ENCODE assay signal across 15 mouse cellular contexts in genomic region chrX:101754478-101754877, GRCm38 (mm10). TPM values are rescaled to one million over a fixed set of nuclear protein-coding genes. Genes with fewer than 3 reads are reported as not detected.
DNase-seq lines count a peak whose midpoint lies in the region; ATAC-seq and TF ChIP-seq lines count a peak whose summit lies in the region.
"Had no signal": no experiment of that assay in that cellular context is flagged by ENCODE, and none has a peak within 500 bp of the region (broad histone marks: within the 10 kb centered on the region; RNA-seq: fewer than 3 reads in every experiment).

No protein-coding gene starts in this region.

- 45% methylated on average over 5 of the region's 5 CpGs for WGBS in cerebellum, adult 2 months
- 73% methylated on average over 5 of the region's 5 CpGs for WGBS in midbrain, embryonic 14.5 days
- 83% methylated on average over 5 of the region's 5 CpGs for WGBS in midbrain, embryonic 10.5 days
- WGBS in hindbrain, embryonic 11.5 days = 69% methylated on average over 5 of the region's 5 CpGs

- DNase-seq in cerebellum, adult 2 months = peak; percentile 14 to 22
- DNase-seq in cerebellum, adult 11 months = no peak
- peak; percentile 21 for DNase-seq in midbrain, embryonic 14.5 days
- no peak for DNase-seq in midbrain, embryonic 10.5 days (ENCODE audit: low spot score)
- peak; percentile 42 to 49 for DNase-seq in right cerebral cortex, postnatal 10 days (ENCODE audit: low spot score in 2 of 2)
- DNase-seq in hindbrain, embryonic 11.5 days (ENCODE audit: low spot score) = no peak

- H3K9me3 ChIP-seq in midbrain, embryonic 14.5 days (ENCODE audit: control insufficient read depth, low read length) = no peaks in the 10 kb centered on the region
- no peaks in the 10 kb centered on the region for H3K9me3 ChIP-seq in midbrain, embryonic 10.5 days (replicated peaks)
- H3K9me3 ChIP-seq in hindbrain, embryonic 11.5 days (ENCODE audit: control insufficient read depth, low read length) = no peaks in the 10 kb centered on the region
- H3K9me3 ChIP-seq: embryonic facial prominence, embryonic 12.5 days; limb, embryonic 13.5 days had no signal

- H3K4me1 ChIP-seq in cerebellum, adult 2 months (ENCODE audit: control insufficient read depth, insufficient read depth, low read length) = no peaks in the 10 kb centered on the region; the same call in 1 of the 2 replicates
- H3K4me1 ChIP-seq in midbrain, embryonic 14.5 days (ENCODE audit: control insufficient read depth, insufficient read depth, low read length) = no peaks in the 10 kb centered on the region
- H3K4me1 ChIP-seq in midbrain, embryonic 10.5 days = peaks cover 3% of the 10 kb centered on the region; the same call in 1 of the 2 replicates
- no peaks in the 10 kb centered on the region for H3K4me1 ChIP-seq in hindbrain, embryonic 11.5 days (replicated peaks; ENCODE audit: control insufficient read depth, insufficient read depth, low read length)
- H3K4me1 ChIP-seq: embryonic facial prominence, embryonic 12.5 days; limb, embryonic 13.5 days had no signal

- TF ChIP-seq POLR2A in cerebellum, adult 2 months (IDR thresholded peaks at IDR 0.05; ENCODE audit: borderline replicate concordance, insufficient read depth, low read length) = no peak

- no peak overlapping the region for H3K9ac ChIP-seq in midbrain, embryonic 14.5 days (replicated peaks; ENCODE audit: low read length)
- H3K9ac ChIP-seq in hindbrain, embryonic 11.5 days (ENCODE audit: low read depth, low read length) = no peak overlapping the region
- H3K9ac ChIP-seq: embryonic facial prominence, embryonic 12.5 days; limb, embryonic 13.5 days had no signal

- H3K27ac ChIP-seq in cerebellum, adult 2 months (ENCODE audit: insufficient read depth, low read length) = no peak overlapping the region
- no peak overlapping the region for H3K27ac ChIP-seq in midbrain, embryonic 14.5 days (replicated peaks; ENCODE audit: low read depth, low read length)
- H3K27ac ChIP-seq in midbrain, embryonic 10.5 days (replicated peaks) = no peak overlapping the region
- H3K27ac ChIP-seq in hindbrain, embryonic 11.5 days (ENCODE audit: low read depth, low read length) = no peak overlapping the region
- H3K27ac ChIP-seq: embryonic facial prominence, embryonic 12.5 days; limb, embryonic 13.5 days had no signal

- H3K4me2 ChIP-seq in midbrain, embryonic 14.5 days (ENCODE audit: low read length) = no peak overlapping the region
- H3K4me2 ChIP-seq in hindbrain, embryonic 11.5 days (replicated peaks; ENCODE audit: low read depth, low read length) = no peak overlapping the region
- H3K4me2 ChIP-seq: embryonic facial prominence, embryonic 12.5 days; limb, embryonic 13.5 days had no signal

- H3K4me3 ChIP-seq in cerebellum, adult 2 months (replicated peaks; ENCODE audit: insufficient read depth, low read depth, low read length) = no peak overlapping the region
- no peak overlapping the region for H3K4me3 ChIP-seq in midbrain, embryonic 14.5 days (replicated peaks; ENCODE audit: low read depth, low read length)
- H3K4me3 ChIP-seq in midbrain, embryonic 10.5 days = no peak overlapping the region
- H3K4me3 ChIP-seq in hindbrain, embryonic 11.5 days (ENCODE audit: low read depth, low read length) = no peak overlapping the region
- H3K4me3 ChIP-seq: embryonic facial prominence, embryonic 12.5 days; limb, embryonic 13.5 days had no signal

- H3K27me3 ChIP-seq in cerebellum, adult 2 months (ENCODE audit: control insufficient read depth, insufficient read depth, low read length) = no peaks in the 10 kb centered on the region
- no peaks in the 10 kb centered on the region for H3K27me3 ChIP-seq in midbrain, embryonic 14.5 days (ENCODE audit: control insufficient read depth, insufficient read depth, low read length)
- peaks cover 97% of the 10 kb centered on the region for H3K27me3 ChIP-seq in midbrain, embryonic 10.5 days (ENCODE audit: low read depth, poor library complexity, severe bottlenecking)
- H3K27me3 ChIP-seq in hindbrain, embryonic 11.5 days (ENCODE audit: control insufficient read depth, insufficient read depth, low read length) = peaks cover 2% of the 10 kb centered on the region; the same call in 1 of the 2 replicates

- no peaks in the 10 kb centered on the region for H3K36me3 ChIP-seq in midbrain, embryonic 14.5 days (ENCODE audit: control insufficient read depth, insufficient read depth, low read length)
- no peaks in the 10 kb centered on the region for H3K36me3 ChIP-seq in midbrain, embryonic 10.5 days
- H3K36me3 ChIP-seq in hindbrain, embryonic 11.5 days (ENCODE audit: control insufficient read depth, insufficient read depth, low read length) = no peaks in the 10 kb centered on the region
- H3K36me3 ChIP-seq: embryonic facial prominence, embryonic 12.5 days; limb, embryonic 13.5 days had no signal

- TF ChIP-seq CTCF in cerebellum, adult 2 months (IDR thresholded peaks at IDR 0.05; ENCODE audit: borderline replicate concordance, insufficient read depth, low read depth, low read length) = no peak

- ATAC-seq in midbrain, embryonic 14.5 days (ENCODE audit: low FRiP score, low TSS enrichment) = no peak
- ATAC-seq in inflammation-experienced regulatory T-cells, adult 6 months = peak; percentile 54
- no peak for ATAC-seq in erythroid progenitor cell, adult 5-6 weeks (replicated peaks; ENCODE audit: low FRiP score, poor library complexity, severe bottlenecking)
- ATAC-seq in hindbrain, embryonic 11.5 days (ENCODE audit: low FRiP score) = no peak
- ATAC-seq: activated CD4-positive, CD25-positive, alpha-beta regulatory T cell, adult 4 months; hindbrain, embryonic 16.5 days had no signal

RNA-seq across cellular contexts. Expression of gene Cxcr3, which starts 20.4 kb away (rescaled TPM):
- 0.05 and 0.06 TPM in 2 replicates for polyA plus RNA-seq in cerebellum, adult 2 months (2012; rRNA removed)
- polyA plus RNA-seq in midbrain, embryonic 14.5 days (2014; fragmentation: Nextera tagmentation; extraction: Ambion mirVana) = 0.36 TPM in 1 of 2 replicates, not detected in the other
- 0.10 TPM in 1 of 2 replicates, not detected in the other for polyA plus RNA-seq in midbrain, embryonic 10.5 days (2016; fragmentation: Nextera tagmentation; extraction: Ambion mirVana)
- polyA plus RNA-seq in inflammation-experienced regulatory T-cells, adult 6 months (2017; shearing (Covaris generic)) = 100 to 1,000 TPM; 176 to 419 (median 200) TPM
- 0.84 TPM in 1 of 2 replicates, not detected in the other for total RNA-seq in erythroid progenitor cell, adult 5-6 weeks (2015; ENCODE audit: low replicate concordance)
- 0.39 TPM in 1 of 2 replicates, not detected in the other for total RNA-seq in erythroid progenitor cell, adult 5-6 weeks (2017; ENCODE audit: low replicate concordance)
- polyA plus RNA-seq in hindbrain, embryonic 11.5 days (2014; fragmentation: Nextera tagmentation; extraction: Ambion mirVana) = 0.28 TPM in 1 of 2 replicates, not detected in the other
- polyA plus RNA-seq: embryonic facial prominence, embryonic 12.5 days had no signal

RNA-seq across cellular contexts. Expression of gene Gm4779, which starts 39.7 kb away (rescaled TPM):
- 0.08 and 0.49 TPM in 2 replicates for polyA plus RNA-seq in cerebellum, adult 2 months (2012; rRNA removed)
- polyA plus RNA-seq in midbrain, embryonic 14.5 days (2014; fragmentation: Nextera tagmentation; extraction: Ambion mirVana) = not detected in 2 replicates
- polyA plus RNA-seq in midbrain, embryonic 10.5 days (2016; fragmentation: Nextera tagmentation; extraction: Ambion mirVana) = 0.09 TPM in 1 of 2 replicates, not detected in the other
- under 1 TPM in 1 of 3 experiments, not detected in 2; 0.74 TPM for polyA plus RNA-seq in inflammation-experienced regulatory T-cells, adult 6 months (2017; shearing (Covaris generic))
- not detected in 2 replicates for total RNA-seq in erythroid progenitor cell, adult 5-6 weeks (2015; ENCODE audit: low replicate concordance)
- total RNA-seq in erythroid progenitor cell, adult 5-6 weeks (2017; ENCODE audit: low replicate concordance) = not detected in 2 replicates
- not detected in 2 replicates for polyA plus RNA-seq in hindbrain, embryonic 11.5 days (2014; fragmentation: Nextera tagmentation; extraction: Ambion mirVana)
- total RNA-seq: heart, adult 8-10 months; neutrophil, adult 5-6 weeks had no signal
- polyA plus RNA-seq: activated CD4-positive, CD25-positive, alpha-beta regulatory T cell, adult 4 months; hindbrain, embryonic 16.5 days; stomach, embryonic 14.5 days had no signal

RNA-seq across cellular contexts. Expression of gene 8030474K03Rik, which starts 40.0 kb away (rescaled TPM):
- polyA plus RNA-seq in cerebellum, adult 2 months (2012; rRNA removed) = 0.10 TPM in 1 of 2 replicates, not detected in the other
- not detected in 2 replicates for polyA plus RNA-seq in midbrain, embryonic 14.5 days (2014; fragmentation: Nextera tagmentation; extraction: Ambion mirVana)
- not detected in 2 replicates for polyA plus RNA-seq in midbrain, embryonic 10.5 days (2016; fragmentation: Nextera tagmentation; extraction: Ambion mirVana)
- under 1 TPM in 1 of 3 experiments, not detected in 2; 0.94 TPM for polyA plus RNA-seq in inflammation-experienced regulatory T-cells, adult 6 months (2017; shearing (Covaris generic))
- total RNA-seq in erythroid progenitor cell, adult 5-6 weeks (2015; ENCODE audit: low replicate concordance) = not detected in 2 replicates
- not detected in 2 replicates for total RNA-seq in erythroid progenitor cell, adult 5-6 weeks (2017; ENCODE audit: low replicate concordance)
- 0.10 TPM in 1 of 2 replicates, not detected in the other for polyA plus RNA-seq in hindbrain, embryonic 11.5 days (2014; fragmentation: Nextera tagmentation; extraction: Ambion mirVana)
- total RNA-seq: neutrophil, adult 5-6 weeks had no signal
- polyA plus RNA-seq: activated CD4-positive, CD25-positive, alpha-beta regulatory T cell, adult 4 months; stomach, embryonic 14.5 days had no signal

Comparison
In these comparisons a context has a peak if more than half of its experiments do, and no peak if none do; other contexts are left out.
1. DNase-seq: peak in cerebellum, adult 2 months (2 of 2), midbrain, embryonic 14.5 days (single experiment) and right cerebral cortex, postnatal 10 days (2 of 2); none in cerebellum, adult 11 months (single experiment), midbrain, embryonic 10.5 days (single experiment) and hindbrain, embryonic 11.5 days (single experiment).
2. RNA of gene Cxcr3, which starts 20.4 kb away (polyA plus RNA-seq): 176 to 419 TPM in inflammation-experienced regulatory T-cells, adult 6 months; 0.36 TPM in midbrain, embryonic 14.5 days, 0.28 TPM in hindbrain, embryonic 11.5 days, 0.05 to 0.06 TPM in cerebellum, adult 2 months and 0.10 TPM in midbrain, embryonic 10.5 days; every median in the first group is over 100 times any median in the second.